Mouse (Mus musculus): Measurements from ENCODE around the gene Spata32.

DNA sequence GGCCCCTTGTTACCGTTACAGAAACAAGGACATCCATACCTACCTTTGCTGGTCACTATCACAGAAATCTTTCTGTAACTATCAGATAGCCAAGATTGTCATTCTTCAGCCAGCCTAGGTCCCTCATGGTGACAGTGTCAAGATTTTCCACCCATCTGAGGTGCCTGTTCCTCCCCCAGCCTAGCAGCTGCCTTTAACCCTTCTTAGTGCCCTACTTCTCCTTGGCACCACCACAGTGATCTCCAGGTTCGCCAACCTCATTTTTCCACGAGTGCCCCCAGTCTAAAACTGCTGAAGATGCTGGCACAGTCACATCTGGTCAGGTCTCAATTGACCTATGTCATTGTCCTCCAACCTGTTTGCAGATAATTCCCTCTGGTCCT lies 48.1 kb downstream of the Spata32 start:
- TF ChIP-seq CTCF (conservative IDR thresholded peaks at IDR 0.05; ENCODE audit: low read length) (no peak), POU5F1 (IDR thresholded peaks at IDR 0.05; ENCODE audit: borderline replicate concordance, low read length) (no peak)
